9 mouse cellular contexts compared by ENCODE assay signal in the genomic region with DNA sequence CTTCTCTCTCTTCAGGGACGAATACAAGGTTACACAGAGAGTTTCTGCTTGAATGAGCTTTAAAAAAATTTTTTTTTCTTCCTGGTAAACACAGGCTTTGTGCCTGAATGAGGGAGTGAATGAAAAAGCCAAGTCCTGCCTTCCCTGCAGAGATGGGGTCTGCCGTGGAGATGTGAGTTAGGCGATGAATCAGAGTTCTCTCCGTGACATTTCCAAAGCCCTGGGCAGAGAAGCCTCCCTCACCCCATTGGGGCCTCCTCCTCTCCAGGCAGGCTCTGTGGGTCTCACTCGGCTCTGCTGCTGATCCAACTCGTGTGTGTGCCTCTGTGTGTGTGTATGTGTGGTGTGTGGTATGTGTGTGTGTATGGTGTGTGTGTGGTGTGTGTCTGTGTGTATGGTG.
DNase-seq lines count a peak whose midpoint lies in the region; ATAC-seq lines count a peak whose summit lies in the region.
"Had no signal": no experiment of that assay in that cellular context is flagged by ENCODE, and none has a peak within 500 bp of the region (broad histone marks: within the 10 kb centered on the region; RNA-seq: fewer than 3 reads in every experiment).

No protein-coding gene starts in this region.

- no peak for DNase-seq in frontal cortex, postnatal 10 days (ENCODE audit: low spot score in 2 of 2)
- DNase-seq in thymus, postnatal 4 days: peak; percentile 45
- DNase-seq in thymus, postnatal 10 days (ENCODE audit: low spot score in 2 of 2): no peak
- DNase-seq in induced T-regulatory cell, adult 2 months (ENCODE audit: low read depth): peak; percentile 25
- DNase-seq in gastrocnemius, adult 8-10 months (ENCODE audit: low spot score in 2 of 2): no peak
- DNase-seq in liver: no peak
- no peak for DNase-seq in spleen, postnatal 36 days (ENCODE audit: low spot score in 2 of 2)
- DNase-seq: gastrocnemius, postnatal 25 days had no signal

- peak; percentile 39 for ATAC-seq in frontal cortex, adult (ENCODE audit: low TSS enrichment)

Comparison
In these comparisons a context has a peak if more than half of its experiments do, and no peak if none do; other contexts are left out.
1. DNase-seq: peak in thymus, postnatal 4 days (single experiment) and induced T-regulatory cell, adult 2 months (single experiment); none in frontal cortex, postnatal 10 days (0 of 2), thymus, postnatal 10 days (0 of 2), gastrocnemius, adult 8-10 months (0 of 2), liver (single experiment) and spleen, postnatal 36 days (0 of 2).